Mouse (Mus musculus): Measurements from ENCODE around the gene Slc22a5. TPM values are rescaled to one million over a fixed set of nuclear protein-coding genes. Genes with fewer than 3 reads are reported as not detected.

The Slc22a5 gene
- polyA plus RNA-seq, 1 experiment from 2014 or later, result 9.4 TPM

GRCm38 (mm10) chr11:53926303-53926702 lies 34.8 kb upstream of the Slc22a5 start:
- no peak overlapping the region for H3K4me3 ChIP-seq (ENCODE audit: low read depth, low read length)
- no peak overlapping the region for H3K27ac ChIP-seq (replicated peaks)
- H3K4me1 ChIP-seq (replicated peaks; ENCODE audit: control insufficient read depth, insufficient read depth), result no peaks in the 10 kb centered on the region
- H3K4me2 ChIP-seq (replicated peaks; ENCODE audit: low read depth), result no peak overlapping the region
- DNase-seq (ENCODE audit: low spot score) (no peak), ATAC-seq (ENCODE audit: low FRiP score, low TSS enrichment) (no peak)
- TF ChIP-seq CTCF (IDR thresholded peaks at IDR 0.05; ENCODE audit: low read depth) (no peak), EP300 (optimal IDR thresholded peaks at IDR 0.05) (no peak)
- no peaks in the 10 kb centered on the region for H3K9me3 ChIP-seq (ENCODE audit: control insufficient read depth, low read length)
- no peaks in the 10 kb centered on the region for H3K27me3 ChIP-seq (ENCODE audit: control insufficient read depth, insufficient read depth, low read length)
- H3K36me3 ChIP-seq (ENCODE audit: control insufficient read depth, insufficient read depth, low read length), result no peaks in the 10 kb centered on the region
- H3K9ac ChIP-seq (ENCODE audit: low read length), result no peak overlapping the region
- WGBS, result 95% methylated on average over 5 of the region's 5 CpGs

- H3K36me3 ChIP-seq (ENCODE audit: control insufficient read depth, insufficient read depth, low read length), result no peaks in the 10 kb centered on the region
- no peak overlapping the region for H3K4me3 ChIP-seq (ENCODE audit: low read depth, low read length)
- no peak for TF ChIP-seq CTCF (IDR thresholded peaks at IDR 0.05; ENCODE audit: low read depth)
- no peak for TF ChIP-seq EP300 (optimal IDR thresholded peaks at IDR 0.05)
- no peak overlapping the region for H3K9ac ChIP-seq (ENCODE audit: low read length)
- H3K27me3 ChIP-seq (ENCODE audit: control insufficient read depth, insufficient read depth, low read length), result no peaks in the 10 kb centered on the region
- 92% methylated on average over 4 of the region's 4 CpGs for WGBS
- no peak for ATAC-seq (ENCODE audit: low FRiP score, low TSS enrichment)
- DNase-seq (ENCODE audit: low spot score), result no peak
- no peak overlapping the region for H3K4me2 ChIP-seq (replicated peaks; ENCODE audit: low read depth)
- no peaks in the 10 kb centered on the region for H3K9me3 ChIP-seq (ENCODE audit: control insufficient read depth, low read length)
- no peak overlapping the region for H3K27ac ChIP-seq (replicated peaks)
- H3K4me1 ChIP-seq (replicated peaks; ENCODE audit: control insufficient read depth, insufficient read depth), result no peaks in the 10 kb centered on the region
Measured at GRCm38 (mm10) chr11:53918851-53919250, 27.4 kb upstream of the Slc22a5 start.

GRCm38 (mm10) chr11:53911011-53911410 lies 19.6 kb upstream of the Slc22a5 start:
- no peak for TF ChIP-seq EP300 (optimal IDR thresholded peaks at IDR 0.05)
- no peak for TF ChIP-seq CTCF (IDR thresholded peaks at IDR 0.05; ENCODE audit: low read depth)
- H3K4me1 ChIP-seq (replicated peaks; ENCODE audit: control insufficient read depth, insufficient read depth), result no peaks in the 10 kb centered on the region
- ATAC-seq (ENCODE audit: low FRiP score, low TSS enrichment), result 0 out of 2 replicates have a peak, but pooled peaks have one; percentile 41

GRCm38 (mm10) chr11:53908686-53909085 lies 17.2 kb upstream of the Slc22a5 start:
- H3K4me1 ChIP-seq (replicated peaks; ENCODE audit: control insufficient read depth, insufficient read depth), result no peaks in the 10 kb centered on the region
- no peak overlapping the region for H3K4me3 ChIP-seq (ENCODE audit: low read depth, low read length)
- H3K4me2 ChIP-seq (replicated peaks; ENCODE audit: low read depth), result no peak overlapping the region
- H3K27ac ChIP-seq (replicated peaks), result no peak overlapping the region
- WGBS, result 86% methylated on average over 8 of the region's 8 CpGs
- no peaks in the 10 kb centered on the region for H3K27me3 ChIP-seq (ENCODE audit: control insufficient read depth, insufficient read depth, low read length)
- no peaks in the 10 kb centered on the region for H3K9me3 ChIP-seq (ENCODE audit: control insufficient read depth, low read length)
- ATAC-seq (ENCODE audit: low FRiP score, low TSS enrichment), result no peak
- TF ChIP-seq CTCF (IDR thresholded peaks at IDR 0.05; ENCODE audit: low read depth) (no peak), EP300 (optimal IDR thresholded peaks at IDR 0.05) (no peak)
- DNase-seq (ENCODE audit: low spot score), result no peak
- H3K9ac ChIP-seq (ENCODE audit: low read length), result no peak overlapping the region
- no peaks in the 10 kb centered on the region for H3K36me3 ChIP-seq (ENCODE audit: control insufficient read depth, insufficient read depth, low read length)

More at GRCm38 (mm10) chr11:53911011-53911410, 19.6 kb upstream of the Slc22a5 start:
- no peaks in the 10 kb centered on the region for H3K9me3 ChIP-seq (ENCODE audit: control insufficient read depth, low read length)
- H3K27ac ChIP-seq (replicated peaks), result no peak overlapping the region
- H3K27me3 ChIP-seq (ENCODE audit: control insufficient read depth, insufficient read depth, low read length), result no peaks in the 10 kb centered on the region
- DNase-seq (ENCODE audit: low spot score), result no peak
- H3K4me3 ChIP-seq (ENCODE audit: low read depth, low read length), result no peak overlapping the region
- WGBS, result 60% methylated on average over 4 of the region's 4 CpGs
- H3K36me3 ChIP-seq (ENCODE audit: control insufficient read depth, insufficient read depth, low read length), result no peaks in the 10 kb centered on the region
- H3K9ac ChIP-seq (ENCODE audit: low read length), result no peak overlapping the region
- H3K4me2 ChIP-seq (replicated peaks; ENCODE audit: low read depth), result no peak overlapping the region

- DNase-seq (ENCODE audit: low spot score), result no peak
- ATAC-seq (ENCODE audit: low FRiP score, low TSS enrichment), result no peak
- Histone ChIP-seq H3K27ac (replicated peaks) (no peak overlapping the region; the same call in 1 of the 2 replicates), H3K9ac (ENCODE audit: low read length) (no peak overlapping the region), H3K4me1 (replicated peaks; ENCODE audit: control insufficient read depth, insufficient read depth) (no peaks in the 10 kb centered on the region), H3K4me2 (replicated peaks; ENCODE audit: low read depth) (no peak overlapping the region), H3K9me3 (ENCODE audit: control insufficient read depth, low read length) (no peaks in the 10 kb centered on the region), H3K27me3 (ENCODE audit: control insufficient read depth, insufficient read depth, low read length) (no peaks in the 10 kb centered on the region), H3K36me3 (ENCODE audit: control insufficient read depth, insufficient read depth, low read length) (no peaks in the 10 kb centered on the region), H3K4me3 (ENCODE audit: low read depth, low read length) (no peak overlapping the region)
- 48% methylated on average over 9 of the region's 9 CpGs for WGBS
- no peak for TF ChIP-seq EP300 (optimal IDR thresholded peaks at IDR 0.05)
- TF ChIP-seq CTCF (IDR thresholded peaks at IDR 0.05; ENCODE audit: low read depth), result no peak
Measured at GRCm38 (mm10) chr11:53904534-53904925, 13.1 kb upstream of the Slc22a5 start.

- H3K4me2 ChIP-seq (replicated peaks; ENCODE audit: low read depth), result no peak overlapping the region
- WGBS, result 29% methylated on average over 16 of the region's 16 CpGs
- H3K36me3 ChIP-seq (ENCODE audit: control insufficient read depth, insufficient read depth, low read length), result no peaks in the 10 kb centered on the region
- ATAC-seq (ENCODE audit: low FRiP score, low TSS enrichment), result peak; percentile 92
- peak; percentile 90 for DNase-seq (ENCODE audit: low spot score)
- no peak overlapping the region; the same call in 1 of the 2 replicates for H3K27ac ChIP-seq (replicated peaks)
- H3K4me3 ChIP-seq (ENCODE audit: low read depth, low read length), result no peak overlapping the region
- H3K9me3 ChIP-seq (ENCODE audit: control insufficient read depth, low read length), result no peaks in the 10 kb centered on the region
- H3K27me3 ChIP-seq (ENCODE audit: control insufficient read depth, insufficient read depth, low read length), result no peaks in the 10 kb centered on the region
- TF ChIP-seq CTCF (IDR thresholded peaks at IDR 0.05; ENCODE audit: low read depth), result no peak
- no peak for TF ChIP-seq EP300 (optimal IDR thresholded peaks at IDR 0.05)
- no peaks in the 10 kb centered on the region for H3K4me1 ChIP-seq (replicated peaks; ENCODE audit: control insufficient read depth, insufficient read depth)
- H3K9ac ChIP-seq (ENCODE audit: low read length), result no peak overlapping the region
Measured at GRCm38 (mm10) chr11:53903781-53904533, 12.5 kb upstream of the Slc22a5 start.
